Mouse (Mus musculus): ENCODE results near the gene Pex14.

GRCm38 (mm10) chr4:149143594-149143993 is 43.9 kb upstream of the Pex14 start:
- TF ChIP-seq CTCF (IDR thresholded peaks at IDR 0.05; ENCODE audit: insufficient read depth, low read depth, low read length) (no peak), POLR2A (IDR thresholded peaks at IDR 0.05; ENCODE audit: insufficient read depth, low read depth, low read length) (no peak)
